Mouse (Mus musculus): Measurements from ENCODE around the gene Anxa6.

GRCm38 (mm10) chr11:54976351-54976750 lies 56.9 kb downstream of the Anxa6 start:
- no peak for TF ChIP-seq CTCF (conservative IDR thresholded peaks at IDR 0.05 in 1 of 2, IDR thresholded peaks at IDR 0.05 in 1 of 2; ENCODE audit: low read depth in 2 of 2, low read length in 2 of 2)
- no peak for TF ChIP-seq ZNF384 (IDR thresholded peaks at IDR 0.05; ENCODE audit: low read depth, low read length)
- TF ChIP-seq HCFC1 (IDR thresholded peaks at IDR 0.05; ENCODE audit: low read depth, low read length) = no peak
- TF ChIP-seq TBP (conservative IDR thresholded peaks at IDR 0.05; ENCODE audit: low read depth, low read length) = no peak
- TF ChIP-seq POLR2A (IDR thresholded peaks at IDR 0.05; ENCODE audit: low read depth, low read length) = no peak; the same call in 1 of the 2 replicates
- no peak for TF ChIP-seq GABPA (IDR thresholded peaks at IDR 0.05; ENCODE audit: insufficient replicate concordance, low read depth, low read length)

Data from CH12.LX (cell line).